Mouse (Mus musculus) heart, embryonic 14.5 days (tissue): ENCODE data around the gene Necap2. TPM values are rescaled to one million over a fixed set of nuclear protein-coding genes. Genes with fewer than 3 reads are reported as not detected.
A peak's percentile ranks its signal among the peaks of the same experiment; 100 is the strongest.

Source experiments
- ATAC-seq: fragments of 200-750 bp; cut with Nextera tagmentation; 2 replicates; pipeline ENCODE4 v1.8.0; 2017; ENCODE audit warnings: low read depth, moderate TSS enrichment; ENCODE audit not compliant: insufficient number of reproducible peaks, insufficient read depth, low FRiP score
- H3K27ac ChIP-seq, 2 experiments: fragments of 200-500 bp in 1 of 2; fragments of 300-500 bp in 1 of 2; sonication (generic) in 1 of 2; replicated peaks in 1 of 2; 2 replicates each; pipeline ENCODE4 v1.5.1; 2012 to 2014; ENCODE audit warnings: low read depth in 2 of 2, low read length in 2 of 2, control low read depth in 1 of 2, mild to moderate bottlenecking in 1 of 2, mixed read lengths in 1 of 2; ENCODE audit not compliant: control insufficient read depth in 1 of 2, insufficient read depth in 1 of 2
- H3K27me3 ChIP-seq: fragments of 300-500 bp; sonication (generic); 2 replicates; pipeline ENCODE4 v1.6.1; 2014; ENCODE audit warnings: mild to moderate bottlenecking, low read length, control low read depth; ENCODE audit not compliant: control insufficient read depth, insufficient read depth
- H3K36me3 ChIP-seq: fragments of 300-500 bp; sonication (generic); 2 replicates; pipeline ENCODE4 v1.6.1; 2014; ENCODE audit warnings: mild to moderate bottlenecking, control low read depth, low read length, mixed read lengths; ENCODE audit not compliant: control insufficient read depth, insufficient read depth
- H3K4me1 ChIP-seq, 2 experiments: fragments of 200-500 bp in 1 of 2; fragments of 300-500 bp in 1 of 2; sonication (generic) in 1 of 2; 2 replicates each; pipeline ENCODE4 v1.6.1; 2012 to 2014; ENCODE audit warnings: low read length in 2 of 2, control low read depth in 1 of 2, mixed read lengths in 1 of 2; ENCODE audit not compliant: control insufficient read depth in 2 of 2, insufficient read depth in 2 of 2
- H3K4me2 ChIP-seq: fragments of 300-500 bp; sonication (generic); 2 replicates; pipeline ENCODE4 v1.6.1; 2014; ENCODE audit warnings: mild to moderate bottlenecking, low read length
- H3K4me3 ChIP-seq, 2 experiments: fragments of 200-500 bp in 1 of 2; fragments of 300-500 bp in 1 of 2; sonication (generic) in 1 of 2; 2 replicates each; pipeline ENCODE4 v1.5.1; 2012 to 2014; ENCODE audit warnings: low read length in 2 of 2, mild to moderate bottlenecking in 2 of 2, control low read depth in 1 of 2, low read depth in 1 of 2, moderate library complexity in 1 of 2; ENCODE audit not compliant: control insufficient read depth in 1 of 2, insufficient read depth in 1 of 2
- H3K9ac ChIP-seq: fragments of 300-500 bp; sonication (generic); 2 replicates; pipeline ENCODE4 v1.6.1; 2014; ENCODE audit warnings: mild to moderate bottlenecking, low read length
- H3K9me3 ChIP-seq: fragments of 300-500 bp; sonication (generic); 2 replicates; pipeline ENCODE4 v1.6.1; 2016; ENCODE audit warnings: low read length, control low read depth; ENCODE audit not compliant: control insufficient read depth
- WGBS: fragments of 180-500 bp; shearing (Covaris S2); extraction: QIAGEN DNeasy Blood & Tissue Kit; methylation state at CpG from one replicate; pipeline ENCODE4 v1.1.7; 2014; 5-methylcytosine and 5-hydroxymethylcytosine counted together
- polyA plus RNA-seq: library from polyadenylated mRNA; unstranded; fragments of >200 nt; fragmentation: Nextera tagmentation; extraction: Ambion mirVana; gene quantifications from 2 replicates; pipeline ENCODE4 v1.2.1, GENCODE M21; 2014

The Necap2 gene
- 33.1 and 34.2 TPM in 2 replicates for polyA plus RNA-seq

DNA sequence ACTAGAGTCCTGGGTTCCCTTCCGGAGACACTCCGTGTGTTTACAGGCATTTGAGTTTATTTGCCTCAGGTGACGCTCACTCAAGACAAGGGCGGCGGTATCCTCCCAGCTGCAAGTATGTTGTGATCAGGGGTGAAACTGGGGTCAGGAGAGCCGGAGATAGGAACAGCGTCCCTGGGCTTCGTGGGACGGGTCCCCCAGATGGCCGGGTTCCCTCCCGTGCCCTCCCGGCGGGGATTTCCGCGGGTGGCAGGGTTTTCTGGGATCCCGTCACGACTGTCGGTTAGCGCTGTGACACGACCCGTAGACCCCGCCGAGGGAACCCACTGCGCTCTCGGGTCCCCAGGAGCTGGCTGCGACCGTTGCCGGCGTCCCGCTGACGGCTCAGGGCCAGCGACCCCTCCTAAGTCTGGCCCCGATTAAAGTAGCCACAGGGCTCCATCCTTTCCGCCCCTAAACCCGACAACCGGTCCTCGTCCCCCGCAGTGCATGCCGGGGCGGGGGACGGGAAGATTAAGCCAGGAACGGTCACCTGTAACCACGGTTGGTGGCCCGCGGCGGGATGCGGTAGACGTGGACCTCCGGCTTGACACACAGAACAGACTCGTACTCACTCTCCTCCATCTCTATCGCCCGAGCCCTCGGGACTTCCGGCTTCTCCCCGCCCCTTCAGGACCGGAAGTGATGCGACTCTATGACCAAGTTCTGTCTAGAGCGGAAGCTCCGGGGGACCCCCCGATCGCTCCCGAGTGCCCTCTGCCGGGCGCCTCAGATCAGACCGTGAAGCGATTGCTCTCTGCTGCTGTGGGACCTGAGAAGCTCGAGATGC is at the start of gene Necap2:
Necap2 (minus strand) TSS at position 677 of the 829 bp plus-strand sequence.
- WGBS: under 1% methylated on average over 67 of the region's 67 CpGs
- Histone ChIP-seq H3K4me3 (peak within 1 kb of the TSS; percentile 77 to 97), H3K4me1 (peaks cover 19 to 34% of the 10 kb centered on the region in 2 experiments), H3K36me3 (peaks cover 18% of the 10 kb centered on the region), H3K9ac (peak within 1 kb of the TSS; percentile 93), H3K4me2 (peak within 1 kb of the TSS; percentile 96), H3K27ac (peak within 1 kb of the TSS; percentile 29 to 52), H3K9me3 (no peaks in the 10 kb centered on the region), H3K27me3 (no peaks in the 10 kb centered on the region)
- peak; percentile 89 for ATAC-seq

DNA sequence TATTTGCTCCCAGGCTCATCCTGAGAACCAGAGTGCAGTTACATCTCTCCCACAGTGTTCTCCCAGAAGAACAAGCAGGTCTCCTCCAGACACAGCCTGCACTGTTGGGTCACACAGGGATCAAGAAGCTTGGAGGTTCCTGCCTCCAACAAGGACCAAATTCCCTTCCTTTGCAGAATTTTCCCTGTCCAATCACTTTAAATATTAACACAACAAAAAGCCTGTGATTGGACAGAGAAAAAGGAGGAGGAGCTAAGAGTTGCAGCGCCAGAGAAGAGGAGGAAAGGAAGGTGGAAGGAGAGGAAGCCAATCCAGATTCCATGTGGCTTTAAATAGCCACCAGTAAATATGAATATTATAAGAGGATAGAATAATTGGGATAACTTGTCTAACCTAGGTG is 44.9 kb upstream of the Necap2 start:
- ATAC-seq: no peak
- Histone ChIP-seq H3K27ac (0 out of 4 replicates have a peak overlapping the region, but pooled peaks of 1 of the 2 experiments have one; percentile 11), H3K4me2 (no peak overlapping the region), H3K9ac (no peak overlapping the region), H3K4me3 (no peak overlapping the region), H3K36me3 (peaks cover 14% of the 10 kb centered on the region), H3K4me1 (peaks cover 8 to 37% of the 10 kb centered on the region in 2 experiments; a peak in 3 of 4 replicates), H3K27me3 (no peaks in the 10 kb centered on the region), H3K9me3 (no peaks in the 10 kb centered on the region)
- WGBS: 21% methylated on average over 1 of the region's 1 CpGs

- Histone ChIP-seq H3K9ac (no peak overlapping the region), H3K9me3 (no peaks in the 10 kb centered on the region), H3K27ac (0 out of 4 replicates have a peak overlapping the region, but pooled peaks of 1 of the 2 experiments have one; percentile 11), H3K27me3 (no peaks in the 10 kb centered on the region), H3K36me3 (peaks cover 18% of the 10 kb centered on the region), H3K4me2 (no peak overlapping the region), H3K4me1 (peaks cover 8 to 37% of the 10 kb centered on the region in 2 experiments; a peak in 3 of 4 replicates), H3K4me3 (no peak overlapping the region)
- ATAC-seq: no peak
- 75% methylated on average over 7 of the region's 7 CpGs for WGBS
Observed at GRCm38 (mm10) chr4:141122663-141123062, 44.5 kb upstream of the Necap2 start.

GRCm38 (mm10) chr4:141120700-141121099 is 42.5 kb upstream of the Necap2 start:
- WGBS: 27% methylated on average over 11 of the region's 11 CpGs
- ATAC-seq: no peak
- Histone ChIP-seq H3K4me2 (no peak overlapping the region), H3K4me3 (no peak overlapping the region), H3K4me1 (peaks cover 8 to 37% of the 10 kb centered on the region in 2 experiments; a peak in 3 of 4 replicates), H3K9ac (no peak overlapping the region), H3K27me3 (no peaks in the 10 kb centered on the region), H3K9me3 (no peaks in the 10 kb centered on the region), H3K27ac (no peak overlapping the region), H3K36me3 (peaks cover 32% of the 10 kb centered on the region)

- no peak overlapping the region for H3K27ac ChIP-seq
- H3K27me3 ChIP-seq: no peaks in the 10 kb centered on the region
- peaks cover 49% of the 10 kb centered on the region for H3K36me3 ChIP-seq
- no peak overlapping the region for H3K9ac ChIP-seq
- 61% methylated on average over 4 of the region's 4 CpGs for WGBS
- no peak for ATAC-seq
- H3K4me2 ChIP-seq: no peak overlapping the region
- peaks cover 5 to 30% of the 10 kb centered on the region in 2 experiments; a peak in 3 of 4 replicates for H3K4me1 ChIP-seq
- no peak overlapping the region for H3K4me3 ChIP-seq
- no peaks in the 10 kb centered on the region for H3K9me3 ChIP-seq
Observed at GRCm38 (mm10) chr4:141118691-141119090, 40.5 kb upstream of the Necap2 start.

DNA sequence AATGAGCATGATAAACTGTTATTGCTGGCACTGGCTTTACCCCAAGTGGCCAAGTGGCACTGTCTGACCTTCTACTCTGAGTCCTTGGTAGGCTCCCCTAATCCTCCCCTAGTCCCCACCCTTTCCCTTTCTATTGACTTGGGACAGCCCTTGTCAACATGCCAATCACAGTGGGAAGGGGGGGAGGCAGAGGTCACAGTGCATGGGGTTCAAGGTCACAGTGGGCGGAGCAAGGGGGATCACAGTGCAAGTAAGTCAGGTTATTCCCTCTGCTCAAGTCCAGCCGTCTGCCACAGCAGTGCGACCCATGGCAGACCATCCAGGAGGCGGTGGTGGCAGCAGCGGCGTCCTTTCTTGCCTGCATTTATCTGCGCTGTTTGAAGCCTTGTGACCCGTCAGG is 37.2 kb upstream of the Necap2 start:
- no peak for ATAC-seq
- Histone ChIP-seq H3K4me1 (peaks cover 4 to 13% of the 10 kb centered on the region in 2 experiments; a peak in 1 of 4 replicates), H3K9ac (0 out of 2 replicates have a peak overlapping the region, but pooled peaks have one; percentile 16), H3K4me3 (no peak overlapping the region), H3K27ac (no peak overlapping the region), H3K4me2 (no peak overlapping the region), H3K36me3 (peaks cover 80% of the 10 kb centered on the region), H3K27me3 (no peaks in the 10 kb centered on the region), H3K9me3 (peaks cover 2% of the 10 kb centered on the region; the same call in 1 of the 2 replicates)
- 71% methylated on average over 8 of the region's 8 CpGs for WGBS

DNA sequence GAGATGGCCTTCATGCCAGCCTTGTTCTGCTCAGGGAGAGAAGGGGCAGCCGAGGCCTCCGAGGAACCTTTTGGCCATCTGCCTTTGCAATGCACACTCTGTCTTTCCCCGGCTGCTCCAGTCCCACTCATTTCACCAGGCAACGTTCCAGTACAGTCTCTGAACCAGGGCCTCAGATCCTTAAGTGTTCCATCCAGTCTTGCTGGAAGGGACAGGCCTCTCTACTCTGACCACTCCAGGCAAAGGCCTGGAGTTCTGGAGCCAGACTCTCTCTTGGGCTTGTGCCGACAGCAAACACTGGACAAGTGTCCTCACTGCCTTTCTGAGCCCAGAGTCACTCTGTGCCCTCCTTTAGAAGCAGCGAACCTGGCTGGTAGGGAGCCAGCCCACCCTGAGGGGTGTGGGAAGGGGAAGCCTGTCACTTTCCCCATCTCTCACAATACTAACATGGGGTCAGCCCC is 36.4 kb upstream of the Necap2 start:
- no peak for ATAC-seq
- no peak overlapping the region for H3K4me3 ChIP-seq
- no peak overlapping the region for H3K9ac ChIP-seq
- H3K4me1 ChIP-seq: peaks cover 4 to 11% of the 10 kb centered on the region in 2 experiments; a peak in 1 of 4 replicates
- no peaks in the 10 kb centered on the region for H3K27me3 ChIP-seq
- 97% methylated on average over 6 of the region's 6 CpGs for WGBS
- H3K36me3 ChIP-seq: peaks cover 82% of the 10 kb centered on the region
- H3K9me3 ChIP-seq: peaks cover 5% of the 10 kb centered on the region; the same call in 1 of the 2 replicates
- no peak overlapping the region for H3K4me2 ChIP-seq
- H3K27ac ChIP-seq: no peak overlapping the region
